Mouse (Mus musculus) midbrain, embryonic 14.5 days (tissue): ENCODE results near the gene Strip2. TPM values are rescaled to one million over a fixed set of nuclear protein-coding genes. Genes with fewer than 3 reads are reported as not detected.

Experiments used
- ATAC-seq: fragments of 200-750 bp; cut with Nextera tagmentation; 2 replicates; pipeline ENCODE4 v1.8.0; 2017; ENCODE audit warnings: moderate number of reproducible peaks, moderate library complexity; ENCODE audit not compliant: low FRiP score, low TSS enrichment
- DNase-seq: peaks from one replicate; pipeline ENCODE4 v3.0.0-alpha.2; 2015
- H3K27ac ChIP-seq: fragments of 300-500 bp; sonication (generic); replicated peaks from 2 replicates; pipeline ENCODE4 v1.5.1; 2014; ENCODE audit warnings: mild to moderate bottlenecking, low read depth, low read length, moderate library complexity
- H3K27me3 ChIP-seq: fragments of 300-500 bp; sonication (generic); 2 replicates; pipeline ENCODE4 v1.6.1; 2014; ENCODE audit warnings: low read length, control low read depth, mixed read lengths; ENCODE audit not compliant: control insufficient read depth, insufficient read depth
- H3K36me3 ChIP-seq: fragments of 300-500 bp; sonication (generic); 2 replicates; pipeline ENCODE4 v1.6.1; 2014; ENCODE audit warnings: low read length, control low read depth; ENCODE audit not compliant: control insufficient read depth, insufficient read depth
- H3K4me1 ChIP-seq: fragments of 300-500 bp; sonication (generic); 2 replicates; pipeline ENCODE4 v1.6.1; 2014; ENCODE audit warnings: mild to moderate bottlenecking, antibody characterized with exemption, low read length, control low read depth; ENCODE audit not compliant: control insufficient read depth, insufficient read depth
- H3K4me2 ChIP-seq: fragments of 300-500 bp; sonication (generic); 2 replicates; pipeline ENCODE4 v1.6.1; 2014; ENCODE audit warnings: mild to moderate bottlenecking, low read length, moderate library complexity
- H3K4me3 ChIP-seq: fragments of 300-500 bp; sonication (generic); replicated peaks from 2 replicates; pipeline ENCODE4 v1.5.1; 2014; ENCODE audit warnings: low read depth, low read length
- H3K9ac ChIP-seq: fragments of 300-500 bp; sonication (generic); replicated peaks from 2 replicates; pipeline ENCODE4 v1.6.1; 2014; ENCODE audit warnings: mild to moderate bottlenecking, low read length, moderate library complexity
- H3K9me3 ChIP-seq: fragments of 300-500 bp; sonication (generic); 2 replicates; pipeline ENCODE4 v1.6.1; 2016; ENCODE audit warnings: low read length, control low read depth, mixed read lengths; ENCODE audit not compliant: control insufficient read depth
- WGBS: fragments of 180-500 bp; shearing (Covaris S2); extraction: QIAGEN DNeasy Blood & Tissue Kit; methylation state at CpG from one replicate; pipeline ENCODE4 v1.1.7; 2014; 5-methylcytosine and 5-hydroxymethylcytosine counted together
- polyA plus RNA-seq: library from polyadenylated mRNA; unstranded; fragments of >200 nt; fragmentation: Nextera tagmentation; extraction: Ambion mirVana; gene quantifications from 2 replicates; pipeline ENCODE4 v1.2.1, GENCODE M21; 2014

Gene Strip2
- polyA plus RNA-seq, 1 experiment from 2014 or later: 2.9 TPM

- Histone ChIP-seq H3K27me3 (no peaks in the 10 kb centered on the region), H3K9me3 (no peaks in the 10 kb centered on the region), H3K4me2 (no peak overlapping the region), H3K36me3 (peaks cover 16% of the 10 kb centered on the region), H3K9ac (no peak overlapping the region), H3K4me1 (no peaks in the 10 kb centered on the region), H3K4me3 (no peak overlapping the region), H3K27ac (no peak overlapping the region)
- DNase-seq (no peak), ATAC-seq (no peak)
- WGBS: 69% methylated on average over 11 of the region's 11 CpGs
Measured at GRCm38 (mm10) chr6:29891151-29891550, 25.7 kb upstream of the Strip2 start.

DNA sequence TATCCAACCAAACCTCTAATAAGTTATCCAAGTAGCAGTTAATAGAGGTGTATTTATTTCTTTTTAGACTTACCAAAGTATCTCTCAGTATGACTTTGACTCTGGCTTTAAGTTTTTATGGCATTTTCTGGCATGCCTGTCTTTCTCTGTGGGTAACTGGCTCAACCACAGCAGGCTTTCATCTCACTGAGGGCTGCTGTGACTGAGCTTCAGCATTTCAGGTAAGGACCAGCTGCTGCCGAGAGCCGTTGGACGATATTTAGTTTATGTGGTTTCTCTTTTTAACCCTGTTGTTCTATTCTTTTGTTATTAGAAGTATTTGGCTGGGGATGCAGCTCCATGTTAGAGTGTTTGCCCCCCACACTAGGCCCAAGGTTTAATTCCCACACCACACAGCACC lies 19.8 kb upstream of the Strip2 start:
- Histone ChIP-seq H3K27me3 (no peaks in the 10 kb centered on the region), H3K4me2 (no peak overlapping the region), H3K27ac (no peak overlapping the region), H3K4me3 (no peak overlapping the region), H3K4me1 (no peaks in the 10 kb centered on the region), H3K9ac (no peak overlapping the region), H3K36me3 (peaks cover 24% of the 10 kb centered on the region), H3K9me3 (no peaks in the 10 kb centered on the region)
- 94% methylated on average over 3 of the region's 3 CpGs for WGBS
- DNase-seq (no peak), ATAC-seq (no peak)

DNA sequence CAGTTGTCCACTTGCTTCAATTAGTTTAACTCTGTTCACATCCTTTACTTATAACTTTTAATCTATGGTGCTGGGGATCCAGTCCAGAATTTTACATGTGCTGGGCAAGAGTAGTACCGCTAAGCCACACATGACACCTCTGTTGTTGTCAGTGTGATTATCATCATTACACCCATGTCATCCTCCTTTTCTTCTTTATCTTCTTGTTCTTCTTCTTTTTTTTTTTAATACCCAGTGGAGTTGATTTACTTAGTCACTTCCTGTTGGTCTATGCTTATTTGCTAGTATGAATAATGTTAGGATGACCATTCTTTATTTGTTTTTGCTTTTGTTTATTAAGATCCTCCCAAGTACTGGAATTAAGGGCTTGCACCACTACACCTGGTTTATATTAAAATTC lies 15.4 kb upstream of the Strip2 start:
- WGBS: 95% methylated on average over 1 of the region's 1 CpGs
- DNase-seq (no peak), ATAC-seq (no peak)
- H3K4me1 ChIP-seq: no peaks in the 10 kb centered on the region
- H3K36me3 ChIP-seq: peaks cover 29% of the 10 kb centered on the region
- H3K4me2 ChIP-seq: no peak overlapping the region
- H3K27ac ChIP-seq: no peak overlapping the region
- no peaks in the 10 kb centered on the region for H3K27me3 ChIP-seq
- H3K9me3 ChIP-seq: no peaks in the 10 kb centered on the region
- no peak overlapping the region for H3K9ac ChIP-seq
- H3K4me3 ChIP-seq: no peak overlapping the region

GRCm38 (mm10) chr6:29902256-29902655 lies 14.6 kb upstream of the Strip2 start:
- H3K4me1 ChIP-seq: no peaks in the 10 kb centered on the region
- no peak overlapping the region for H3K4me2 ChIP-seq
- ATAC-seq (no peak), DNase-seq (no peak)
- no peak overlapping the region for H3K4me3 ChIP-seq
- H3K9ac ChIP-seq: no peak overlapping the region
- H3K36me3 ChIP-seq: peaks cover 24% of the 10 kb centered on the region
- no peaks in the 10 kb centered on the region for H3K9me3 ChIP-seq
- H3K27me3 ChIP-seq: no peaks in the 10 kb centered on the region
- no peak overlapping the region for H3K27ac ChIP-seq
- 85% methylated on average over 2 of the region's 2 CpGs for WGBS

DNA sequence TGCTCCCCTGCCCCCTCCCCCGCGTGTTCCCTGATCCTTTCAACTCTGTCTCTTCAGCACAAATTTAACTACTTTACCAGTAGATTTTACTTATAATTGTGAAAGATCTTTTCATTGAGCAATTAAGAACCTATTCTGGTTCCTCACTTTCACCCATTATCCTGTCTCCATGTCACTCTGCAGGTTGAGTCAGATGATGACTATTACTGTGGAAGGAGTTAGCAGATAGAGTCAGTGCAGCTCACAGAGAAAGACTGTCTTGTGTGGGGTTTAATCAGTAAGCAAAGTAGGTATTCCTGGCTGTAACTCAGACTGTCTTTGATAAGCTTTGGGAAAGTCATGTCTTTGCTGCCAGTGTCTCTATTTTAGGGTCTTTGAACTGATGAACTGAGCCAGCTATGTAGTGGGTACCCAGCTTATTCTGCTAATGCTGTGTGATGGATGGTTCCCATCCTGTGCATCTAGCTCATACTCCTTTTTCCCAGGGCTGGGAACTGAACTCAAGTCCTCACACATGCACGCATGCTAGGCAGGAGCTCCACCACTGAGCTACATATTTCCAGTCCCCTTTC lies 13.4 kb upstream of the Strip2 start:
- no peak for DNase-seq
- Histone ChIP-seq H3K9me3 (no peaks in the 10 kb centered on the region), H3K4me3 (no peak overlapping the region), H3K27me3 (no peaks in the 10 kb centered on the region), H3K9ac (no peak overlapping the region), H3K36me3 (peaks cover 24% of the 10 kb centered on the region), H3K27ac (no peak overlapping the region), H3K4me2 (no peak overlapping the region), H3K4me1 (no peaks in the 10 kb centered on the region)
- no peak for ATAC-seq
- WGBS: 92% methylated on average over 3 of the region's 3 CpGs

DNA sequence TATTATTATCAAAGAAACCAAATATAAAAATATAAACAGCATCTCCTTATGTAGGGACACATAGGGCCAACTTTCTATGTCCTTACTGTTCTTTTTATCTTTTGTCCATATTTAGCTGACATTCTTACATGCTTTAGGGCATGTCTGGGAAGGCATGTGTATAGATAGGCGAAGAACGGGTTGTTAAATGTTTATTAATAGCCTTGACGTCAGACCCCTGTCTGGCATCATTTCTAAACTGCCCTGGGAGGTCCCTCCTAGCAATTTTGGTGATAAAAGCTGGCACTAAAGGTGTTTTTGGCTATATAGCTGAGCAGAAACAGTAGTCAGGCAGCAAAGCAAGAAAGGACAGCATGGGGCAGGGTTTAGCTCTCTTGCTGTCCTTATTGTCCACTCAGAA lies 12.5 kb upstream of the Strip2 start:
- H3K27ac ChIP-seq: no peak overlapping the region
- H3K36me3 ChIP-seq: peaks cover 33% of the 10 kb centered on the region
- no peak for DNase-seq
- H3K4me2 ChIP-seq: no peak overlapping the region
- no peak for ATAC-seq
- no peaks in the 10 kb centered on the region for H3K9me3 ChIP-seq
- WGBS: 83% methylated on average over 3 of the region's 3 CpGs
- no peaks in the 10 kb centered on the region for H3K4me1 ChIP-seq
- H3K4me3 ChIP-seq: no peak overlapping the region
- no peaks in the 10 kb centered on the region for H3K27me3 ChIP-seq
- H3K9ac ChIP-seq: no peak overlapping the region

DNA sequence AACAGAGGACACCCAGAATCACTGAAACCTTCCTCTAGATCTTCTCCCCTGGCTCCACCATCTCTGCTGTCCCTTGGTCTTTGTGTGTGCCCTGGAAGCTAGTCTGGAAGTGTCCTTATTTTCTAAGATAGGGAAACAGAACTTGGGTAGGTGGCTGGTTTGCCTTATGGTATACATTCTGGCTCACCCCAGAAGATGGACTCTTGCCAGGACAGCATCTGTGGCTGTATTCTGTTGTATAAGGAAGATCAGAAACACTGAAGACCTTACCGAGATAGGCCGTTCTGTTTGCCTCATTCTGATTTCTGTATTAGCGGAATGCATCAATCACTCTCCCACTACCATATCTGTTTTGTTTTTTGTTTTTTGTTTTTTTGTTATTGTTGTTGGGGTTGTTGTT lies 6.2 kb upstream of the Strip2 start:
- DNase-seq (no peak), ATAC-seq (no peak)
- H3K9me3 ChIP-seq: no peaks in the 10 kb centered on the region
- no peak overlapping the region for H3K4me2 ChIP-seq
- H3K27me3 ChIP-seq: peaks cover 4% of the 10 kb centered on the region; the same call in 1 of the 2 replicates
- no peak overlapping the region for H3K4me3 ChIP-seq
- no peaks in the 10 kb centered on the region for H3K4me1 ChIP-seq
- 90% methylated on average over 3 of the region's 3 CpGs for WGBS
- no peak overlapping the region for H3K9ac ChIP-seq
- no peak overlapping the region for H3K27ac ChIP-seq
- H3K36me3 ChIP-seq: peaks cover 22% of the 10 kb centered on the region

DNA sequence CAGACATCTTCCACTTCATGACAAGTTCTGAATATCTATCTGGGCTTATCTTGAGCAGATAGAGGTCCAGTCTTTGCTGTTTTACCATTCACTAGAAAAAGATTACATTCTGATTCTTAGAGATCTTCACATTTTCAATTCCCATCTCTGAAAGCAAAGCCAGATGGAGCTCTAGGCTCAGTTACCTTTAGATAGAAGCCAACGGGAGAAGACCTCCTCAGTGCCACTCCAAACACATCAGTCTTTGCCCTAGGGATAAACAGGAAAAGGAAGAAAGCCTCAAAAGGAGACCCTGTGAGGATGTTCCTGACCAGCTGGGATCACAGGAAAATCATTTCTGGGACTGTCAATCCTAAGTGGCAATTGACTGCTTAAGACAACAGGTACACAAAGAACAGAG lies 3.1 kb upstream of the Strip2 start:
- Histone ChIP-seq H3K9ac (no peak overlapping the region), H3K27me3 (peaks cover 10% of the 10 kb centered on the region; the same call in 1 of the 2 replicates), H3K9me3 (no peaks in the 10 kb centered on the region), H3K36me3 (peaks cover 12% of the 10 kb centered on the region), H3K4me2 (no peak overlapping the region), H3K4me3 (no peak overlapping the region), H3K27ac (no peak overlapping the region), H3K4me1 (no peaks in the 10 kb centered on the region)
- ATAC-seq: no peak
- no peak for DNase-seq
- 41% methylated on average over 1 of the region's 1 CpGs for WGBS

GRCm38 (mm10) chr6:29914136-29914535 lies 2.7 kb upstream of the Strip2 start:
- ATAC-seq: no peak
- H3K9me3 ChIP-seq: no peaks in the 10 kb centered on the region
- no peak overlapping the region for H3K27ac ChIP-seq
- H3K4me2 ChIP-seq: no peak overlapping the region
- no peaks in the 10 kb centered on the region for H3K4me1 ChIP-seq
- no peak overlapping the region for H3K9ac ChIP-seq
- no peak for DNase-seq
- peaks cover 14% of the 10 kb centered on the region; the same call in 1 of the 2 replicates for H3K27me3 ChIP-seq
- peaks cover 7% of the 10 kb centered on the region for H3K36me3 ChIP-seq
- no peak overlapping the region for H3K4me3 ChIP-seq
